Mouse (Mus musculus) forebrain, postnatal 0 days (tissue): Measurements from ENCODE around the gene Gm10563. TPM values are rescaled to one million over a fixed set of nuclear protein-coding genes. Genes with fewer than 3 reads are reported as not detected.
"Not testable (repeated sequence)": the region's sequence is repeated elsewhere in the genome, so short reads cannot be mapped to it uniquely, and the experiment has no call there.

Experiments used
- ATAC-seq: fragments of 200-750 bp; cut with Nextera tagmentation; 2 replicates; pipeline ENCODE4 v1.8.0; 2017; ENCODE audit warnings: mild to moderate bottlenecking, moderate library complexity
- DNase-seq: peaks from one replicate; pipeline ENCODE4 v3.0.0-alpha.2; 2015
- H3K27ac ChIP-seq: fragments of 300-500 bp; sonication (generic); 2 replicates; pipeline ENCODE4 v1.5.1; 2014; ENCODE audit warnings: low read depth, mild to moderate bottlenecking, antibody characterized with exemption, low read length, moderate library complexity, mixed read lengths
- H3K27me3 ChIP-seq: fragments of 300-500 bp; sonication (generic); 2 replicates; pipeline ENCODE4 v1.6.1; 2014; ENCODE audit warnings: mild to moderate bottlenecking, low read length, mixed read lengths; ENCODE audit not compliant: insufficient read depth
- H3K36me3 ChIP-seq: fragments of 300-500 bp; sonication (generic); 2 replicates; pipeline ENCODE4 v1.6.1; 2014; ENCODE audit warnings: mild to moderate bottlenecking, moderate library complexity; ENCODE audit not compliant: insufficient read depth
- H3K4me1 ChIP-seq: fragments of 300-500 bp; sonication (generic); 2 replicates; pipeline ENCODE4 v1.6.1; 2014; ENCODE audit warnings: antibody characterized with exemption; ENCODE audit not compliant: insufficient read depth
- H3K4me2 ChIP-seq: fragments of 300-500 bp; sonication (generic); 2 replicates; pipeline ENCODE4 v1.6.1; 2014; ENCODE audit warnings: low read depth, mild to moderate bottlenecking, moderate library complexity
- H3K4me3 ChIP-seq: fragments of 300-500 bp; sonication (generic); 2 replicates; pipeline ENCODE4 v1.5.1; 2014; ENCODE audit warnings: low read depth, low read length, mixed read lengths
- H3K9ac ChIP-seq: fragments of 300-500 bp; sonication (generic); 2 replicates; pipeline ENCODE4 v1.6.1; 2014; ENCODE audit warnings: mild to moderate bottlenecking
- H3K9me3 ChIP-seq: fragments of 300-500 bp; sonication (generic); 2 replicates; pipeline ENCODE4 v1.6.1; 2016; ENCODE audit warnings: low read length
- CTCF ChIP-seq: sonication (generic); IDR thresholded peaks from 2 replicates; pipeline ENCODE4 v1.5.1; 2016; ENCODE audit warnings: antibody characterized with exemption, control low read depth, low read depth
- WGBS: fragments of 180-500 bp; shearing (Covaris S2); extraction: QIAGEN DNeasy Blood & Tissue Kit; methylation state at CpG from one replicate; pipeline ENCODE4 v1.1.7; 2014; 5-methylcytosine and 5-hydroxymethylcytosine counted together
- polyA plus RNA-seq: library from polyadenylated mRNA; unstranded; fragments of >200 nt; fragmentation: Nextera tagmentation; extraction: Ambion mirVana; gene quantifications from 2 replicates; pipeline ENCODE4 v1.2.1, GENCODE M21; 2015
- total RNA-seq: library from RNA; depleted of rRNA; stranded (reverse); fragments of >200 nt; gene quantifications from 2 replicates; pipeline ENCODE4 v1.2.3, GENCODE M21; 2014

Gene Gm10563
- total and polyA plus RNA-seq, 2 experiments from 2014 or later: not detected

DNA sequence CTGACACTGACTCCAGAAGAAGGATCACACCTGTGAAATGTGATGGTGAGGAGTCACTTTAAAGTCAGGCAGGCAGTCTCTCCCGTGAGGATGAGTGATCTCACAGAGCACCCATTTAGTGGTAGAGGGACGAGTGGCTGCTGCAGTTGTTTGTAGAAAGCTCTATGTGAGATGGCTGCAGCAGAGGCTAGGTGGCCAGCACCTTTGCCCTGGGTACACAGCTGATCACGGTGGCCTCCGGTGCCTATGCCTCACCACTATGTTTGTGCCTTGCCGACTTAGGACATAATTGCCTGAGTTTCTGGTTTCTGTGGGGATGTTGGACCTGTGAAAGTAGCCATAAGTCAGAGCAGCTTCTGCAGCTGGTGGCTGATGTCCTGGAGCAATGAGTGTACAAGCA is 67.5 kb downstream of the Gm10563 start:
- H3K27me3 ChIP-seq: no peaks in the 10 kb centered on the region
- DNase-seq (no peak), ATAC-seq (no peak)
- no peak overlapping the region for H3K9ac ChIP-seq
- no peak overlapping the region for H3K4me2 ChIP-seq
- H3K4me3 ChIP-seq: no peak overlapping the region
- 90% methylated on average over 5 of the region's 5 CpGs for WGBS
- no peaks in the 10 kb centered on the region for H3K9me3 ChIP-seq
- no peak for TF ChIP-seq CTCF
- no peaks in the 10 kb centered on the region for H3K4me1 ChIP-seq
- peaks cover 37% of the 10 kb centered on the region for H3K36me3 ChIP-seq
- no peak overlapping the region for H3K27ac ChIP-seq

DNA sequence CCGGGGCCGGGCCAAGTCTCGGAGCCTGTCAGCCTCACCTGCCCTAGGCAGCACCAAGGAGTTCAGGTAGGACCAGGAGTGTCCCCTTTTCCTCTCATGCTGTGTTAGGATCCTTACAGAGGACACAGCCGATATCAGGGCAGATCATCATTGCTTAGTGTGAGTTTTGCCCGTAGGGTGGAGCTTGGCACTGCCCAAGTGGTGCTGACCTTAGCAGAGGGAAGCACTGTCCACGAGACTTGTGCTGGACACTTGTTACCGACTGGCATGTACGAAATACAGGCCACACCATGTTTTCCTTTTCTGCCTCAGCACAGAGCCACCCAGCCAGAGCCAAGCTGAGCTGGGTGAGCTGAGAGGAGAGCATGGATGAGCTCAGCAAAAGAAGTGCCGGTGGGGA is 68.1 kb downstream of the Gm10563 start:
- Histone ChIP-seq H3K36me3 (peaks cover 32% of the 10 kb centered on the region), H3K9ac (no peak overlapping the region), H3K4me2 (no peak overlapping the region), H3K4me3 (no peak overlapping the region), H3K4me1 (no peaks in the 10 kb centered on the region), H3K9me3 (no peaks in the 10 kb centered on the region), H3K27me3 (no peaks in the 10 kb centered on the region), H3K27ac (no peak overlapping the region)
- no peak for DNase-seq
- WGBS: 97% methylated on average over 9 of the region's 9 CpGs
- ATAC-seq: no peak
- no peak for TF ChIP-seq CTCF

DNA sequence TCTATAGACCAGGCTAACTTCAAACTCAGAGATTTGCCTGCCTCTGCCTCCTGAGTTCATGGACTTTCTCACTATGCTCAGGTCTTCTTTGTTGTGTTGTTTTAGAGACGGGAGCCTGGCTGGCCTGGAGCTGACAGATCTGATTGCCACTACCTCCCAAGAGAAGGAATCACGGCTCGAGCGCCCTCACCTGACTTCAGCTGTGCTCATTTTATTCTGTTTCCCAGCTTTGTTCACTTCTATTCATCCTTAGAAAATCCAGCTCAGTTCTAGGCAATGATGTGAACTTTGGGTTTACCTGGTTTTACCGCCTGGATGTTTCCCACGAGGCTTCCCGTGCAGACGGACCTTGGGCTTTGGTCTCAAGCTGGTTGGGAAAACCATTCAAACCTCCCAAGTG is 69.7 kb downstream of the Gm10563 start:
- ATAC-seq: no peak
- Histone ChIP-seq H3K27me3 (no peaks in the 10 kb centered on the region), H3K9ac (no peak overlapping the region), H3K4me2 (no peak overlapping the region), H3K4me3 (no peak overlapping the region), H3K36me3 (peaks cover 31% of the 10 kb centered on the region), H3K4me1 (no peaks in the 10 kb centered on the region), H3K9me3 (no peaks in the 10 kb centered on the region), H3K27ac (no peak overlapping the region)
- WGBS: 81% methylated on average over 8 of the region's 8 CpGs
- DNase-seq: no peak
- TF ChIP-seq CTCF: no peak

DNA sequence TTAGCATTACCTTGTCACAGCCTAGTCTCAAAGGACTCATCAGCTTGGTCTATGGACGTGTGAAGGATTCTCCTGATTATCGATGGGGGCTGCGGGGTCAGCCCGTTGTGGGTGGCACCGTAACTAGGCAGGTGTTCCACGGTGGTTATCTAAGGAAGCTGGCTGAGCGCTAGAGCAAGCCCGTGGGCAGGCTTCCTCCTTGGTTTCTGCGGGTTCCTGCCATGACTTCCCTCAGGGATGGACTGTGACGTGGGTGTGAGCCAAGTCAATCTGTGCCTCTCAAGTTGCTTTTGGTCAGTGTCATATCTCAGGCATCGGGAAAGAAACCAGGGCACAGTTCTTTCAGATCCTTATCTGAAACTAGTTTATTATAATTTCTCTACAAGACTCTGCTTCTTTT is 70.3 kb downstream of the Gm10563 start:
- 91% methylated on average over 11 of the region's 11 CpGs for WGBS
- no peak for TF ChIP-seq CTCF
- DNase-seq: no peak
- Histone ChIP-seq H3K9ac (no peak overlapping the region), H3K36me3 (peaks cover 27% of the 10 kb centered on the region), H3K4me3 (no peak overlapping the region), H3K27ac (no peak overlapping the region), H3K27me3 (no peaks in the 10 kb centered on the region), H3K4me2 (no peak overlapping the region), H3K9me3 (no peaks in the 10 kb centered on the region), H3K4me1 (no peaks in the 10 kb centered on the region)
- ATAC-seq: no peak

DNA sequence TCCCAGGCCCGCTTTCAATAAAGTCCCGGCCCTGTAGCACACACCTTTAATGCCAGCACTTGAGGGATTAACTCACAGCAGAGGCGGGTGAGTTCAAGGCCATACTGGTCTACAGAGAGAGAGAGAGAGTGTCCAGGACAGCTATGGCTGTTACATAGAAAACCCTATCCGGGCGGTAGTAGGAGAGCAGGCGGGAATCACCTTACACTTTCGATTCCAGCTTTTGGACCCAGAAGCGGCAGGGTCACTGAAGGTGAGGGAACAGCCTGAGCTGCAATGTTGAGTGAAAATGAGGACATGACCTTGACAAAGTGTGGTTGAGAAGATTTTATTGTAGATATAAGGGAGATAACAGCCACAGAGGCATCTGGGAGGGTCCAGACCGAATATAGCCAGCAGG is 71.3 kb downstream of the Gm10563 start:
- TF ChIP-seq CTCF: no peak
- no peak overlapping the region for H3K27ac ChIP-seq
- no peak for DNase-seq
- no peak overlapping the region for H3K4me2 ChIP-seq
- H3K4me1 ChIP-seq: no peaks in the 10 kb centered on the region
- no peaks in the 10 kb centered on the region for H3K9me3 ChIP-seq
- no peaks in the 10 kb centered on the region for H3K27me3 ChIP-seq
- peaks cover 19% of the 10 kb centered on the region for H3K36me3 ChIP-seq
- H3K4me3 ChIP-seq: no peak overlapping the region
- WGBS: 95% methylated on average over 9 of the region's 9 CpGs
- no peak for ATAC-seq
- H3K9ac ChIP-seq: no peak overlapping the region

DNA sequence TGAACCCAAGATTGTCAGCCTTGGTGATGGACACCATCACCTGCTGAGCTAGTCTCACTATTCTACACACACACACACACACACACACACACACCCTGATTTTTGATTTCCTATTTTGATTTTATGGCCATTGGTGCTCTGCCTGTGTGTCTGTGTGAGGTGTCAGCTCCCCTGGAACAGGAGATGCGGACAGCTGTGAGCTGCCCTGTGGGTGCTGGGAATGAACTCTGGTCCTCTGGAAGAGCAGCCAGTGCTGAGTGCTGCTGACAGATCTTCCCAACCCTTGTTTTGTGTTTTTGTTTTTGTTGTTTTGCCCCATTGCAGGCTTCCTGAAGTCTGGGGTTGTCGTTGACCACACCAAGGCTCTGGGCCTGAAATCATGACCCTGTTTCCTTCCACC is 72.1 kb downstream of the Gm10563 start:
- TF ChIP-seq CTCF: no peak
- no peak overlapping the region for H3K4me3 ChIP-seq
- no peak overlapping the region for H3K9ac ChIP-seq
- DNase-seq (no peak), ATAC-seq (no peak)
- no peak overlapping the region for H3K4me2 ChIP-seq
- H3K4me1 ChIP-seq: no peaks in the 10 kb centered on the region
- peaks cover 17% of the 10 kb centered on the region for H3K36me3 ChIP-seq
- no peak overlapping the region for H3K27ac ChIP-seq
- H3K9me3 ChIP-seq: no peaks in the 10 kb centered on the region
- 94% methylated on average over 2 of the region's 2 CpGs for WGBS
- no peaks in the 10 kb centered on the region for H3K27me3 ChIP-seq

DNA sequence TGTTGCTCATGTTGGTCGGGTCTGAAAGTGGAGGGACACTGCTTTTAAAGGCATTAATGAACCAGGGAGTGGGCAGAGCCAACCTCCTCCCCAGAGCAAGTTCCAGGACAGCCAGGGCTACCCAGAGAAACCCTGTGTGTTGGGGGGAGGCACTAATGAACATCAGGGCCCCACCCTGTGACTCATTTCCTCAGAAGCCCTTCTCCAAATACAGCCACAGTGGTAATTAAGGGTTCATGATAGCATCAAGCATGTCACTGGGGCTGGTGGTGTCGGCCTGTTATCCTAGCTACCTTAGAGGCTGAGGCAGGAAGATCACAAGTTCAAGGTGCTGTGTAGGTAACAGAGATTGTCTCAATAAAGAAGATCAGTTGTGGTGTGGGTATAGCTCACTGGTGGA is 73.8 kb downstream of the Gm10563 start:
- DNase-seq (no peak), ATAC-seq (no peak)
- Histone ChIP-seq H3K9me3 (no peaks in the 10 kb centered on the region), H3K9ac (no peak overlapping the region), H3K27me3 (no peaks in the 10 kb centered on the region), H3K4me2 (no peak overlapping the region), H3K4me3 (no peak overlapping the region), H3K4me1 (no peaks in the 10 kb centered on the region), H3K27ac (no peak overlapping the region), H3K36me3 (0 out of 2 replicates have a peak, but pooled peaks cover 5% of the 10 kb centered on the region)
- TF ChIP-seq CTCF: no peak
- 69% methylated on average over 2 of the region's 2 CpGs for WGBS

DNA sequence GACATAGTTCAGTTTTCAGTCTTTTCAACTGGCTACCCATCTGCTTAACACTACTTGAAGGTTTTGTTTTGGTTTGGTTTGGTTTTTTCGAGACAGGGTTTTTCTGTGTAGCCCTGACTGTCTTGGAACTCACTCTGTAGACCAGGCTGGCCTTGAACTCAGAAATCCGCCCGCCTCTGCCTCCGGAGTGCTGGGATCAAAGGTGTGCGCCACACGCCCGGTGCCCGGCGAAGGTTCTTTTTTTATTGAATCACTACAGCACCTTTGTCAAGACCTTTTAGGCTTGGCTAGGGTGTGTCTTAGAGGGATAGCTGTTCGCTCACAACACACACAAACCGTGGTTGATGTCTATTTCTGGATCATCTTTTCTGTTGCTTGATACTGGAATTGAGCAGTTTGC is 74.9 kb downstream of the Gm10563 start:
- not testable (repeated sequence) for H3K4me3 ChIP-seq, H3K4me1 ChIP-seq, ATAC-seq, H3K4me2 ChIP-seq, H3K9me3 ChIP-seq, H3K36me3 ChIP-seq, H3K27ac ChIP-seq, DNase-seq, H3K9ac ChIP-seq, H3K27me3 ChIP-seq
- 93% methylated on average over 11 of the region's 11 CpGs for WGBS
